ENCODE assay signal across 7 mouse cellular contexts in genomic region chr11:75178011-75178410, GRCm38 (mm10). TPM values are rescaled to one million over a fixed set of nuclear protein-coding genes. Genes with fewer than 3 reads are reported as not detected.
DNase-seq lines count a peak whose midpoint lies in the region; ATAC-seq and TF ChIP-seq lines count a peak whose summit lies in the region.

No protein-coding gene starts in this region.

- no peak for TF ChIP-seq POLR2A in olfactory bulb, adult 2 months (IDR thresholded peaks at IDR 0.05; ENCODE audit: insufficient read depth, low read depth, low read length)

- peak overlapping the region; percentile 56 for H3K4me3 ChIP-seq in lung, postnatal 0 days (ENCODE audit: low read depth, low read length)
- H3K4me3 ChIP-seq in forebrain, embryonic 10.5 days: peak overlapping the region; percentile 72
- H3K4me3 ChIP-seq in limb, embryonic 10.5 days: peak overlapping the region; percentile 87
- H3K4me3 ChIP-seq in olfactory bulb, adult 2 months (ENCODE audit: insufficient read depth, low read depth, low read length): peak overlapping the region; percentile 81

- WGBS in lung, postnatal 0 days: 47% methylated on average over 12 of the region's 12 CpGs
- WGBS in forebrain, embryonic 10.5 days: 54% methylated on average over 12 of the region's 12 CpGs
- 49% methylated on average over 12 of the region's 12 CpGs for WGBS in limb, embryonic 10.5 days
- WGBS in olfactory bulb, adult 2 months: 51% methylated on average over 12 of the region's 12 CpGs

- H3K27me3 ChIP-seq in lung, postnatal 0 days (replicated peaks; ENCODE audit: insufficient read depth, low read length): no peaks in the 10 kb centered on the region
- peaks cover 28% of the 10 kb centered on the region for H3K27me3 ChIP-seq in forebrain, embryonic 10.5 days (ENCODE audit: poor library complexity, severe bottlenecking)
- H3K27me3 ChIP-seq in limb, embryonic 10.5 days (ENCODE audit: low read depth, poor library complexity, severe bottlenecking): peaks cover 12% of the 10 kb centered on the region

- DNase-seq in lung, postnatal 0 days (ENCODE audit: low spot score): no peak
- no peak for DNase-seq in lung, postnatal 10 days
- DNase-seq in forebrain, embryonic 10.5 days (ENCODE audit: extremely low spot score, low spot score): no peak
- no peak for DNase-seq in limb, embryonic 10.5 days (ENCODE audit: low spot score)
- no peak for DNase-seq in spleen, postnatal 36 days (ENCODE audit: low spot score in 2 of 2)

- no peaks in the 10 kb centered on the region for H3K9me3 ChIP-seq in lung, postnatal 0 days (ENCODE audit: low read length)
- H3K9me3 ChIP-seq in forebrain, embryonic 10.5 days: no peaks in the 10 kb centered on the region
- no peaks in the 10 kb centered on the region for H3K9me3 ChIP-seq in limb, embryonic 10.5 days (replicated peaks)

- peak overlapping the region; percentile 78 for H3K27ac ChIP-seq in lung, postnatal 0 days (ENCODE audit: low read length)
- peak overlapping the region; percentile 89 for H3K27ac ChIP-seq in forebrain, embryonic 10.5 days
- H3K27ac ChIP-seq in limb, embryonic 10.5 days: peak overlapping the region; percentile 90
- H3K27ac ChIP-seq in olfactory bulb, adult 2 months (ENCODE audit: insufficient read depth, low read depth, low read length): no peak overlapping the region

- TF ChIP-seq CTCF in lung, postnatal 0 days (IDR thresholded peaks at IDR 0.05): no peak
- TF ChIP-seq CTCF in olfactory bulb, adult 2 months (IDR thresholded peaks at IDR 0.05; ENCODE audit: insufficient read depth, low read depth, low read length): no peak

- peaks cover 13% of the 10 kb centered on the region for H3K4me1 ChIP-seq in lung, postnatal 0 days (ENCODE audit: insufficient read depth, low read depth, low read length)
- peaks cover 35% of the 10 kb centered on the region for H3K4me1 ChIP-seq in forebrain, embryonic 10.5 days
- H3K4me1 ChIP-seq in limb, embryonic 10.5 days: peaks cover 33% of the 10 kb centered on the region
- peaks cover 14% of the 10 kb centered on the region for H3K4me1 ChIP-seq in olfactory bulb, adult 2 months (ENCODE audit: control insufficient read depth, insufficient read depth, low read length)

- TF ChIP-seq EP300 in lung, postnatal 0 days (IDR thresholded peaks at IDR 0.05): no peak

- ATAC-seq in lung, postnatal 0 days: no peak
- ATAC-seq in CD4-positive, CD25-positive, alpha-beta regulatory T cell, adult 4 months: no peak

- H3K4me2 ChIP-seq in lung, postnatal 0 days (replicated peaks; ENCODE audit: low read depth, low read length): peak overlapping the region; percentile 76

- no peaks in the 10 kb centered on the region for H3K36me3 ChIP-seq in lung, postnatal 0 days (ENCODE audit: insufficient read depth, low read length)
- peaks cover 53% of the 10 kb centered on the region for H3K36me3 ChIP-seq in forebrain, embryonic 10.5 days (replicated peaks)
- H3K36me3 ChIP-seq in limb, embryonic 10.5 days: peaks cover 50% of the 10 kb centered on the region

- peak overlapping the region; percentile 67 for H3K9ac ChIP-seq in lung, postnatal 0 days (replicated peaks; ENCODE audit: low read depth)

RNA-seq across cellular contexts. Expression of gene Ovca2, which starts 0.6 kb away (rescaled TPM):
- polyA plus RNA-seq in lung, postnatal 0 days (2015; fragmentation: Nextera tagmentation; extraction: Ambion mirVana): 19.7 and 22.0 TPM in 2 replicates
- 33.6 and 34.0 TPM in 2 replicates for polyA plus RNA-seq in forebrain, embryonic 10.5 days (2016; fragmentation: Nextera tagmentation; extraction: Ambion mirVana)
- polyA plus RNA-seq in limb, embryonic 10.5 days (2016; fragmentation: Nextera tagmentation; extraction: Ambion mirVana): 38.0 and 39.9 TPM in 2 replicates
- not detected in 2 replicates for polyA plus RNA-seq in olfactory bulb, adult 2 months (2012; ENCODE audit: insufficient read depth, insufficient read length, low replicate concordance, missing spikeins)
- polyA plus RNA-seq in CD4-positive, CD25-positive, alpha-beta regulatory T cell, adult 4 months (2017; shearing (Covaris generic)): 10 to 100 TPM; 19.2 to 29.4 TPM

RNA-seq across cellular contexts. Expression of gene Hic1, which starts 8.7 kb away (rescaled TPM):
- 9.9 and 13.4 TPM in 2 replicates for polyA plus RNA-seq in lung, postnatal 0 days (2015; fragmentation: Nextera tagmentation; extraction: Ambion mirVana)
- 0.12 and 0.21 TPM in 2 replicates for polyA plus RNA-seq in forebrain, embryonic 10.5 days (2016; fragmentation: Nextera tagmentation; extraction: Ambion mirVana)
- 0.99 and 3.5 TPM in 2 replicates for polyA plus RNA-seq in limb, embryonic 10.5 days (2016; fragmentation: Nextera tagmentation; extraction: Ambion mirVana)
- not detected in 2 replicates for polyA plus RNA-seq in olfactory bulb, adult 2 months (2012; ENCODE audit: insufficient read depth, insufficient read length, low replicate concordance, missing spikeins)
- polyA plus RNA-seq in CD4-positive, CD25-positive, alpha-beta regulatory T cell, adult 4 months (2017; shearing (Covaris generic)): under 1 TPM in 1 of 2 experiments, not detected in 1; 0.36 TPM

RNA-seq across cellular contexts. Expression of gene Dph1, which starts 13.0 kb away (rescaled TPM):
- polyA plus RNA-seq in lung, postnatal 0 days (2015; fragmentation: Nextera tagmentation; extraction: Ambion mirVana): 11.3 and 14.8 TPM in 2 replicates
- polyA plus RNA-seq in forebrain, embryonic 10.5 days (2016; fragmentation: Nextera tagmentation; extraction: Ambion mirVana): 29.5 TPM in 2 replicates
- 32.7 and 35.3 TPM in 2 replicates for polyA plus RNA-seq in limb, embryonic 10.5 days (2016; fragmentation: Nextera tagmentation; extraction: Ambion mirVana)
- polyA plus RNA-seq in olfactory bulb, adult 2 months (2012; ENCODE audit: insufficient read depth, insufficient read length, low replicate concordance, missing spikeins): not detected in 2 replicates
- polyA plus RNA-seq in CD4-positive, CD25-positive, alpha-beta regulatory T cell, adult 4 months (2017; shearing (Covaris generic)): 10 to 100 TPM; 11.0 to 20.6 TPM

RNA-seq across cellular contexts. Expression of gene Rtn4rl1, which starts 15.6 kb away (rescaled TPM):
- polyA plus RNA-seq in lung, postnatal 0 days (2015; fragmentation: Nextera tagmentation; extraction: Ambion mirVana): 3.6 and 4.3 TPM in 2 replicates
- 1.1 and 1.3 TPM in 2 replicates for polyA plus RNA-seq in forebrain, embryonic 10.5 days (2016; fragmentation: Nextera tagmentation; extraction: Ambion mirVana)
- 0.90 and 1.3 TPM in 2 replicates for polyA plus RNA-seq in limb, embryonic 10.5 days (2016; fragmentation: Nextera tagmentation; extraction: Ambion mirVana)
- not detected in 2 replicates for polyA plus RNA-seq in olfactory bulb, adult 2 months (2012; ENCODE audit: insufficient read depth, insufficient read length, low replicate concordance, missing spikeins)
- polyA plus RNA-seq in CD4-positive, CD25-positive, alpha-beta regulatory T cell, adult 4 months (2017; shearing (Covaris generic)): 1 to 10 TPM; 1.5 to 1.8 TPM

Comparison
In these comparisons a context has a peak if more than half of its experiments do, and no peak if none do; other contexts are left out.
1. RNA of gene Ovca2, which starts 0.6 kb away (polyA plus RNA-seq): 38.0 to 39.9 TPM in limb, embryonic 10.5 days, 33.6 to 34.0 TPM in forebrain, embryonic 10.5 days, 19.2 to 29.4 TPM in CD4-positive, CD25-positive, alpha-beta regulatory T cell, adult 4 months and 19.7 to 22.0 TPM in lung, postnatal 0 days; not detected in olfactory bulb, adult 2 months; every median in the first group is over 10 times any median in the second.
2. RNA of gene Dph1, which starts 13.0 kb away (polyA plus RNA-seq): 32.7 to 35.3 TPM in limb, embryonic 10.5 days, 29.5 TPM in forebrain, embryonic 10.5 days, 11.0 to 20.6 TPM in CD4-positive, CD25-positive, alpha-beta regulatory T cell, adult 4 months and 11.3 to 14.8 TPM in lung, postnatal 0 days; not detected in olfactory bulb, adult 2 months; every median in the first group is over 10 times any median in the second.
3. Peak in every context shown above with its lines, with median percentiles within 50 percentile points of each other: H3K4me3 ChIP-seq.